Mouse (Mus musculus) heart, adult 2 months (tissue): ENCODE results near the gene Eif4a1.

Source experiments
- CTCF ChIP-seq: fragments of 200-600 bp; IDR thresholded peaks from 2 replicates; pipeline ENCODE4 v1.8.1; 2022; ENCODE audit warnings: antibody characterized with exemption, mild to moderate bottlenecking, moderate library complexity
- POLR2A ChIP-seq: fragments of 200-500 bp; IDR thresholded peaks from 2 replicates; pipeline ENCODE4 v1.6.1; 2011; ENCODE audit warnings: mild to moderate bottlenecking, low read depth, low read length, control low read depth; ENCODE audit not compliant: insufficient read depth

DNA sequence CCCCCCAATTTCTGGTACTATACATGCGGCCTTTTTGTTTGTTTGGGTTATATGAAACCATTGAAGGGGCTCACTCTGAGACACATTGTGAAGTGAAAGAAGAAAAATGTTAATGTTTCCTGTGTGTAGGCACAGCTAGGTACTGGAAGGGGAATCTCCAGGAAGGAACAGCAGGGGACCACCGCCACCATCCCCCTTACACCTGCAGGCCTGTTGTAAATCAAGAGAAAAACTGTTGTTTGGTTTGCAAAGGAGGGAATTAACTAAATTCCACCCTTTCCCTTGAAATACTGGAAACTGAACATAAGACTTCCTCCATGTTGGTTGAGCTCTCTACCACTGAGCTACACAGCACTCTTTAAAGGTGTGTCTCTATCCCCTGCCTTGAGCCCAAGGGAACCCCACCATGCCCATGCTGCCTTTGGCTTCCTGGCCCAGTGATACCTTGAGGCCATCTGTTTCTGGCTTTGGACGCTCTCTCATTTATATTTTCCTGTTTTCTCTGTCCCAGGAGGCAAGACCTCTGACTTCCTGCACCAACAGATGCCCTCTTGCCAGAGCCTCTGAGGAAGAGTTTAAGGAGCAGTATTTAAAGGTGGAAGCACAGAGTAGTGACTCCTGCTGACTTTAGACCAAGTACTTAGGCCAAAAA lies 36.5 kb upstream of the Eif4a1 start:
- TF ChIP-seq POLR2A (no peak), CTCF (no peak)
